Mouse (Mus musculus): ENCODE measurements at regions not wholly inside any gene's neighbourhood (a gene's known extent, or its start where the extent isn't known, plus 50 kb on each side); places are given as distances from the start of the nearest gene placed in this dataset.

DNA sequence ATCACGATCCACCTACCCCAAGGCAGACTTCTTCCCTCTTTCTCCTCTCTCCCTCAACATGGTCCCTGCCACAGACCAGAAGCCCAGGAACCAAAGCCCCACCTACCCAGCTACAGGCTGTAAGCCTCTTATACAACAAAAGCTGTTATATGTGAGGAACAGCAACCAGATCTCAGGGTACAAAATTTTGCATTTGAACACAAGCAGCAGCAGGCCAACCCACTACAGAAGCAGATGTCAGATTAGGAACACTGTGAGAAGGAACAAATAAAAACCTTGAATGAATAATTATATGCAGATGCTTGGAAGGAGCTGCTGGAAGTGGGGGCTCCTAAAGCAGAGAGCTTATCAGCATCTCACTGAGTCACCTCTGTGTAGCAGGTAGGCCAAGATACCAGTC, 444.8 kb downstream of the Tox3 start:
- DNase-seq, result no peak

DNA sequence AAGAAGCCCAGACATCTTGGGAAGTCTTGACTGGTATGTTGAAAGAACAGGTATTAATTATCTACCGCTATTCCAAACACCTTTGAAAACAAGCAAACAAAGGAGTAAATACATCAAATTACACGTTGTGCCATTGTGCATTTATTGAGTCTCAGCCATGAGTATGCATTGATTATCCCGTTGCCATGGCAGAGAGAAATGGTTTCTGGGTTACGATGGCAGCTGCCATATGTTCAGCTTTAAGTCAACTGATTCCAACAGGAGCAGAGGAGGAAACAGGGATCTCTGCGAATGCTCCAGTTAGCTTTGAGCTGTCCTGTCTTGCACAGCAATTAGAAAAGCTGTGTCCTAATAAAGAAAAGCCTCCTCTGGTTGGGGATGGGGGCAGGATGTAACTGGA, 475.4 kb downstream of the Tox3 start:
- DNase-seq, result no peak

DNA sequence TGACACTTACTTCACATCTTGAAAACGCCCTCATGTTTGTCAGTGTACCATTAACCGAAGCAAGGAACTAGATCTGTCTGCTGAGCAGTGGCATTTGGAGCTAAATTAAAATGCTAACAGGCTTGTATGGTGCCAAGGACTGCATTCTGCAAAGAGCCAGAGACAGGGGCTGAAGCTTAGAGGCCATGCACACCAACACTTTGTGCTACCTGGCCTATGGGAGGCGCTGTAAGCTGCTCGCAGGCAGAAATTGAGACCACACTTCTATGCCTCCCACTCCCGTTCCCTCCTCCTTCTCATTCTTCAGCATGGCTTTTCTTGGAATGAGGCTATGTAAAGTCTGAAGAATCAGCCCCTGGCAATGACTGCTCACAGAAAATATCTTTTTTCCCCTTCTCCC, 476.2 kb downstream of the Tox3 start:
- DNase-seq, result no peak

DNA sequence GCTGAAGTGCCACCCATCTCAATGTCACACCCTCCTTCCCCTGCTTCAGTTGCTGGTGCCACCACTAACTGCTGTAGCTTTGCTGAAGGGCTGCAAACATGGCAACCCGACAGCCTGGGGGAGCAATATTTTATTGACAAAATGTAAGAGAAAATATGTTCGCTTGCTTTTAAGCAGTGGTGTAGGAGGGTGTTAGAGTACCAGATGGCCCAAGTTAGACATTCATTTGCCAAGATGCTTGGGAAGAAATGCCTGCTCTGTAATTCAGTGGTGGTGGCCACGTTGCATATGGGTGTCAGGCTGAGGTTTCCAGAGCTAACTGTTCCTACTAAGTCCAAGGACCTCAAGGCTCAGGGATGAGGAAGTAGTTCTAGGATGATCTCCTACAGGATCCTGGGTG, 488.3 kb downstream of the Tox3 start:
- DNase-seq, result no peak

DNA sequence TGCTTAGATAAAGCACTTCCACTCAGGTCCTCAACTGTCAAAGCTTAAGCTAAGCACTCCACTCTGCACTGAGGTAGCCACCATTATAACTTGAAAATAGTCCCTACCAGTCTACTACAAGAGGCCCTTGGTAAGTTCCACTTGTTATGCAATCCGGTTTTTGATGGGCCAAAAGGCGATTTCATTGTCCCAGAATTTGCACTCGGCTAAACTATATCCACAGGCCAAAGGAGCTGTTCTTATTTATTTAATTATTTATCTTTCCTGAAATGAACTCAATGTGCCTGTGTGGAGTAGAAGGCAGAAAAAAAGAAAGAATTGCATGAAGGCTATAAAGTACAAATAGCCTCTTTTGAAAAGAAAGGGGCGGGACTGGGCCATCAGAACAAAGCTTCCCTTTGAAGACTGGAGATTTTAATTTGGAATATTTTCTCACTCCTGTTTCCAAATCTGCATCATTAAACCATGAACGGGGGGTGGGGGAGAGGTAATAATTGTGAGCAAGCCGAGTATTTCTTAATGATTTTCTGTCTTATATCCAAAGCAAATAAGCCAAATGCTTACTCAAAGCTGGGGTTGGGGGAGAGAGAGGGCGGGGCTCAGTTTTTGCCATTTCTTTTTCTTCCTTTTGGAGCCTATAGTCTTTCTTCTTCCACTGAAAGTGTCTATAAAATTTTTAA, 489.3 kb downstream of the Tox3 start:
- DNase-seq, result no peak

DNA sequence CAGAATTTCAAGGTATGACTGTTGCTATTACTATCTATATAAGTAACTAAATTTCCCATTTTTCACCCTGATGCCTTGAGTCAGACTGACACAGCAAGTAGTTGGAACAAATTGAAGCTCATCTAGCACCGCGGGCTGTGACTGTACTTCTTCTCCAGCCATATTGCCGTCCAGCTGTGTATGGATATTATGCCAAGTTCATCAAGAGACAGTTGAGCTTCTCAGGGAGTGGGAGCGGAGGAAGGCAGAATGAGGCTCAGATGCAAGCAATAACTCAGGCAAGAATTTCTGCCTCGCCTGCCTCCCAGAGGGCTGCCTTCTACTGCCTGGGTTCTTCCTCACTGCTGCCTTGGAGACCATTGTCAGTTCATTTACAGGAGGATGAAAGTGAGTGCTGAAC, 492.6 kb downstream of the Tox3 start:
- DNase-seq, result no peak

DNA sequence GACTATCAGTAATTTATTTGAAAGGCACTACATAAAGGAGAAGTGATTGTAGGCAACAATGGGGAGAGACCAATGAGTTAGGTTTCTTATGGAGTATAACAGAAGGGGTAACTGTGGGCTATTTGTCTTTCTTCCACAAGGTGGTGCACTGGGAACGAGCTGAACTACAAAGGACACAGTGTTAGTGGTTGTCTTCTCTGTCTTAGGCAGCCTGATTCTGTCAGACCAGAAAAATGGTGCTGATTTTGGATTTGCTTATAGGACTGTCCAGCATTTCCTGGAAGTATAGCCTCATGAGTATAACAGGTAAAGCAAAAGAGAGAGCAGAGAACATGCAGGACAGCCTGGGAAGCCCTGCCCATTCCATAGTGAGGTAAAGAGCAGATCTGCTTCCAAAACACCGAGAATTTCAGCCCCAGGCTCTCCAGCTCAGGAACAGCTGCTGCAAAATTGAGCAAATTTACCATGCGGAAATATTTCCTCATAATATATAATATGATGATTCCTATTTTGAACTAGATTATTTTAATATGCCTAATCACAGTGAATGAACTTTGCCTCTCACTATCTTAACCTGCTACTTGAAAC, 497.8 kb downstream of the Tox3 start:
- peak; percentile 22 to 31 for DNase-seq

DNA sequence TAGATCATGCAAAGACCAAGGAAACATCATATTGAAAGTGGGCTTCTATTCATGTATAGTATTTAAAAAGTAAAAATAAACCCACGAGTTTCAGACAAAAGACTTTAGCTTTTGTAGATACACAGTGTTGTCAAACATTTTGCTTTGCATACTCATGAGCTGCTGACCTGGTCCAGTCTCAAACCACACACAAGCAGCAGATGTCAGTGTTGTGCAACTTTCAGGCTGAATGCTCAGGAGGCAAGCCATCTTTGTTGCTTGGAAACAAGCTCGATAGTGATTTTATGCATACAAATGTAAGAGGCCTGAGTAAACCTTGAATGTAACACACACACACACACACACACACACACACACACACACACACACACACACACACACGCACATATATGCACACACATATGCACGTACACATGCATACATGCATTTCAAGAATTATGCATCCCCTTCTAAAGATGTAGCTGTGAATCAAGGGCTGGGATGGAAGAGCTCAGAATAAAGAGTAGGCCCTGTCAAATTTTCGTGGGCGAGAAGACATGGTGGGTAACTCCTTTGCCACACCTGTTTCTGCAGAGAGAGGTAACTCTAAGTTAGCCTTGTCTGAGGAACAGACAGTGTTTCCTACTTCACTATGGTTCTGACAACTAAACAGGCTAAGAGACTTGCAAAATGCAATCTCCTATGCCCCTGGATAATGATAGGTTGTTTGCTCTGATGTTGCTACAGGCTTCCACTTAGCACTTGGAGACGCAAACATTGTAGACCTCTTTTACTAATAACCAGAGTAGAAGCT, 498.5 kb downstream of the Tox3 start:
- DNase-seq, result peak; percentile 12 to 38

DNA sequence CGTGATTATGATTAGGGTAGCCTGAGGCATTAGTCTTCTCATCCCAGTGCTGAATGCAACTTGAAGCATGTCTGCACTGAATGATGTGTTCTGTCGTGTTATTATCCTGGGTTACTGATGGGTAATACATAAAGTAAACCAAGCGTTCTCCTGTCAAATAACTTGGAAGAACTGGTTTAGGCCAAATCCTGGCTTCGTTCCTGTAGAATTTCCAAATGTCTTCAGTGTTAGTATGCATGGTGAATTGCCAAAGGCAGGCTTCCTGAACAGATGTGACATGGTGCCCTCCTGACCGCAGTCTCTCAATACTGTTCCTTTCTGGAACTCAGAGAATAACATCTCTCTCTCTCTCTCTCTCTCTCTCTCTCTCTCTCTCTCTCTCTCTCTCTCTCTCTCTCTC, 509.6 kb downstream of the Tox3 start:
- no peak for DNase-seq

DNA sequence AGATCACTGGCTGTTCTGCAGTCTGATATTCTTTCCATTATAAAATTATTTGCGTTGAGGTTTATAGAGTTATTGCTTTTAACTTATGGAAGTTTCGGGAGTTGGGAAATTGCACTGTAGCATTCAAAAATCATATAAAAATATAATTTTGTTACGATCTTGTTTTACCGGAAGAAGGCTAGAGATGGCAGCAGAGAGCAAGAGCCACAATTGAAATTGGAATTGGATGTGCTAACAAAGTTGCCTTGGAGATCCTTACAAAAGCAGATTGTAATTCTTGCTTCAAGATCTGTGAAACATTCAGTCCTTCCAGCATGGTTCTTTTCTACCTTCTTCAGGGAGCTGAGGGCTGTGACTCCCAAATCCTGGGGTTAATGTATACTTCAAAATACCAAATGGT, 514.4 kb downstream of the Tox3 start:
- DNase-seq, result no peak

DNA sequence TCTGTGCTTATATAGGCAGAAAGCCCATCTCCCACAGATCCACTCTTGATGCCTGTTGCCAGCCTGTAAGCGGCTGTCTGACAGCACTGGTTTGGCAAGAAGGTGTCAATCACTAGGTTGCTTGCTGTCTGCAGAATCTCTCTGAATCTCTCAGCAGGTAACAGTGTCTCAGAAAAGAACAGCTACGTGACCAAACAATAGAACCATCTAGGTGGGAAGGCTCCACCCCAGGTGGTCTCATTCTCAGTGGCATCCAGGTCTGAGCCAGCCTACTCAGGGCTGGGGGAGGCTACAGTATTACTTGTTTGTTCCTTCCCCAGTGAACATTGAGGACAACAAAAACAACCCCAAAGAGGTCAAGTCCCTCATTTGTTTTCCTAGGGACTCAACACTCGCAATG, 523.6 kb downstream of the Tox3 start:
- DNase-seq, result no peak

DNA sequence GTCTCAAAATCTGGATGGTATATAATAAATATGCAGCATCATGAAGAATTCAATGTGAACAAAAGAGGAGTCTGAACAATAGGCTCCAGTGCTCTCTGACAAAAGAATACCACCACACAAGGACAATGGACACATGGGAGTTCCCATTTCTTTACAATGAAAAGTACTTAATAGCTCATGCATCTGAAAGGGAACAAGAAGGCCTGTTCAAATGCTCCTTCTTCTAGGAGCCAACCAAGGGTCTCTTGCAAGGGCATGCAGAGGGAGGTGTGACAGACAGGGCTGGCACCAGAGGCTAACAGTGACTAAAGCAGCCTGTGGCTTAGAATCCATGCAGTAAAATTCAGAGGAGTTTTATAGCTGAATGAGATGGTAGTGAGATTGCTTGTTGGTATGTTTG, 524.5 kb downstream of the Tox3 start:
- no peak for DNase-seq

DNA sequence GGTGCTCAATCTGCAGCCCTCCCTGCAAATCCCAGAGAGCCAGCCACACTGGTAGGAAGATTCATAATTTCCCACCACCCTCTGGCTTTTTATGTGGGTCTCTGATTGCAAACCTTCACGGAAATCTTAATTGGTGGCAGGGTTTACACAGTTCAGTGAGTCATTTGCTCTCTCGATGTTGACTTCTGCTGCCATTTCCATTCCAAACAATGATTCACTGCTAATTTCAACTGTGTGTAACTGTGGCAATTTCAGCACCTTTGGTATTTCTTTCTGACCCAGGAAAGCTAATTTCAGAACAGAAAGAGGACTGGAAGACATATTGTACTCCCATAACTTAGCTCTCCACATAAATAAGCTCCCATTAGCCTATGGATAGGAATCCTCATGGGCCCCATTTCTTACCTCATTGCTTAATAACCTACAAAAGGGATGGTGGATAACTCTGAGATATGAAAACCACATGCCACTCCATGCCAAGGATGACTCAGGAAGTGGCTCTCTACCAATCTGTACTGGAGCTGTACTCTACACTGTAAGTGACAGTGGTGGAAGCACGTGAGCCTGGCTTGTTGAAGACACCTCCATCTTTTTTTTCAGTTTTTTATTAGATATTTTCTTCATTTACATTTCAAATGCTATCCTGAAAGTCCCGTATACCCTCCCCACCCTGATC, 536.0 kb downstream of the Tox3 start:
- DNase-seq, result no peak

DNA sequence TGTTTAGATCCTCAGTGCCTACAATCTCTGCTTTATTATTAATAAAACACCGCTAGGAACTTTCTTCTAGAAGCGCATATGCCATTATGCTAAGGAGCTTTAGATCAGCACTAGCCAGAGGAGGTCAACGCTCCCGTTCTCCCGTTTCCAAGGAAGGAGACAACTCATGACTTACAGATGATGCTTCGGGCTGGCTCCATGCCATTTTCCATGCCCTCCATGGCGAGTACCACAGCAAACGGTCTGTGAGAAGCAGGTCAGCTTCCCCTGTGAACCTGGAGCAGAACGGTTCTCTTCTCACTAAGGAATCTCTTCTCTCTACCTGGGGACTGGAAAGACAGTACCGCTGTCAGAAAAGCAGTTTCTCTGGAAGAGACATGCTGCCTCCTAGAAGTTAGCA, 559.8 kb downstream of the Tox3 start:
- DNase-seq, result no peak

DNA sequence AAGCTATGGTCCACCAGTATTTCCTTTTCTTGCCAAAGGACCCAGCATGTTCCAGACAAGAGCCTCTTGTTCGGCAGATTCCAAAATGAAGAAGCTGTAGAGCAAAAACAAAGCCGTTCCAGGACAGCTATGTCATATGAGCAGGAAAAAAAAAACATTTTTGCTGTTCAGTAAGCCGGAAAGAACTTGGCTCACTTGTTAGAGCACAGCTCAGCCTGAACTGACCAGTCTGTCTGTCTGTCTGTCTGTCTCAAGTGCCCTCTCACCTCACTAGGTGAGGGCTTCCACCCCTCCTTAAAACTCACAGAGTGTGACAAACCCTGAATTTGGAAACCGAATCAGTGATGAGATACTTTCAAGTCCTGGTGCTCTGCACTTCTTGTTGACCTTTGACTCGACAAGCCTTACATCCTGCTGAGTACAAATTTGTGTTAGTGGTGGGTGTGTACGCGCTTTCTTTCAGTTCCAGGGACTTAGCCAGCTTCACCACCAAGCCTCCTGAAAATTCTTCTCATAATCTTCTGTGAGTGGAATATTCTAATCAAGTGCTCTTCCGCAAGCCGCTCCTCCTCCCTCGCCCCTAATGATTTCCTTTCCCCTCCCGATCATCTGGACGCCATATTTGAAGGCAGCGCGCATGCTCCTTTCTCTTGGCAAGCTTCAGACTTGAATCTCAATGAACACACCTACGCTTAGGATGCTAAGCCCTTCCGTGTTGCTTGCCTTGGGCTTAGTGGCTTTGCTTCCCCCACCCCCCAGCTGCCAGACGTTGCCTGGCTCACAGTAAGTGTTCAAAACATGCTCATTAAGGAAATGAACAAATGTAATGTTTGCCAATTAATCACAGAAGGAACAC, 560.9 kb downstream of the Tox3 start:
- peak; percentile 9 to 13 for DNase-seq

DNA sequence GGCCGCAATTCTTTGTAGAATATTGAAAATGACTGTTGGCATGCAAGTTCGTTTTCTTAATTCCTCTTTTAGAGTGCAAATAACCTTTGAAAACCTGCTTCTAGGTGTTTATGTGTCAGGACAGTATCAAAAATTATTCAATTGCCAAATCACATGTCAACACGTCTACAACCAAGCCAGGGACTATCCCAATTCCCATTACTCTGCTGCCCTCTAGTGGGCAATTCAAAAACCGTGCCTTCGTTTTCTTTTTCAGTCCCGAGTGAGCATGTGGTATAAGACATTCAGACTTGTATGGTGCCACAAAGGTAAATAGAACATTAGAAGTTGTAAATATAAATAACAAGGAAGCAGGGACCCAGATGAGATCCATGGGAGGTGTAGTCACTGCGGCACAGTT, 563.1 kb downstream of the Tox3 start:
- peak; percentile 44 to 65 for DNase-seq

DNA sequence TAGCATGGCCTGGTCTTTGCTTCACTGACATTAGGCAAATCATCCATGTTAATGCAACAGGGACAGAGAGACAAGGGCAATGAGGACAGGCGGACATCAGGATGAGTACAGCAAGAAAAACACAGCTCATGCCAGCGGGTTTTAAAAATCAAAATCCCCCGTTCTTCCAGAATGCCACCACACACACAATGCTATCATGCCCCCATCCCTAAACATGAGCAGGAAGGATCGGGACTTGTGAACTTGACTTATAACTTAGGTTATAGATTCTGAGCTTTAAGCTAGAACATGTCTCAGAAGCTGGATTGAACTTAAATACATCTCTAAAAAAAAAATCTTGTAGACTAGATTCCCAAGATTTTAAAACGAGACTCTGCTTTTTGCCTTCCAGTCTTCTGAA, 564.8 kb downstream of the Tox3 start:
- no peak for DNase-seq

DNA sequence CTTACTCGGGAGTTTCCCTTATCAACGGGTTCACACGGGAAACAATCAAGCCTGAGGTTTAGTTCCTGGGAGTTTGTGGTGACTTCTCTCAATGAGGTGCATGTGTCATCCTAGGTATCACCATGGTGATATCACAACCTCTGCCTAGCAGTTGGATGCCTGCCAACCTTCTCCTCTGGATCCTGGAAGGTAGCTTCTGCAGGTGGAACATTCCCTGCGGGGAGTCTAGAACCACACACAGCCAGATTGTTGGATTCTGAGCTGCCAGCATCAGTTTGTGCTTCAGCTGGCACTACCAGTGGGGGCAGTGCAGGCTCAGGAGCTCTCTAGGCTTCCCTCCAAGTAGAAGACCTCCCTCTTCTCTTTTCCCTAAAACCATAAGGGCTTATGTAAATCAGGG, 581.8 kb downstream of the Tox3 start:
- no peak for DNase-seq

DNA sequence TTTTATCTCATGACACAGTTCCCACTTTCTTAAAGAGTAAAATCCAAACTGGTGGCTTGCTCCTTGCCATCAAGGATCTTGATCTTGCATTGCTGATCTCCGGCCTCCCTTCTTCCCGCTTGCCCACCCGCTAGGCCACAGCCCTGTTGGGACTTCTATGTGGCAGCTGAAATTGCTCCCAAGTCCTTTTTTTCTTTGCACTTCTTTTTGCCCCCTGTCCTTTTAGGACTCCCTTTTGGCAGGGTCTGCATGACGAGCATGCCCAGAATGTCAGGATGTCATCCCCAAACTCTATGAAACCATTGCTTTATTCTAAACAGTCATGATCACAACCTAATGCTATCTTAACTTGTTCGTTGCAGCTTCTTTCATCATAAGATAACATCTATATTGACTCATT, 588.6 kb downstream of the Tox3 start:
- DNase-seq, result no peak

DNA sequence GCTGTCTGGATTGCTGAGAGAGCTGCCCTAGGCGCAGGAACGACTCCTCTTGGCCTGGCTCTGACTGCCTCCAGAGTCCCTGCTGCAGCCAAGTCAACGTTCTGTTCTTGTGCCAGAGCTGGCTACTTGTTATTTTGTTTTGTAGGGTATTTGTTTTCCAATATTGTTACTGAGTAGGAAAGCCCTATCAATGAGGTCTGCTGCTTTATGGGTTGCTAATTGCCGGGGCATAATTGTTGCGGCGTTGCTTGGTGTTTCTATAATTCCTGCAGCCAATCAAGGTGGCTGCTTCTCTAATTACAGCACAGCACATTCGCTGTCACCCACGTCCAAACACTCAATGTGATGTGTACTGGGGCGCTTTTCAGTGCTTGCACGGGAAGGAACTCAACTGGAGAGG, 589.4 kb downstream of the Tox3 start:
- DNase-seq, result no peak

DNA sequence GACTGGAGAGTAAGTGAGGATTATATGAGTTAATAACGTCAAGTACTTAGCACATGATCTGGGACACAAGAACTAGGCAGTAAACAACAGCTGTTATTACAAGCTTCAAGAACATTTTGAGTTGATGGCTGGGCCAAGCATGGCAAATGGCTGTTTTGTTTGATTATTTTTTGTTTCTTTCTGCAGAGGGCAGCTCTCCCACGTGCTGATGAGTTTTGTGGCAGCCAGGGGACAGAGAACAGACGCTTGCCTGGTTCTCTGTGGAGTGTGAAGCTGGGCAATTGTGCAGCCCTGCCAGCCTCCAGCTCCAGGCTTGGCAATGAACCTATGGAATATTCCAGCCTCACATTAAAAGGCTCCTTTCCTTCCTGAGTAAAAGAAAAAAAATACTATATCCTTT, 592.2 kb downstream of the Tox3 start:
- DNase-seq, result no peak

DNA sequence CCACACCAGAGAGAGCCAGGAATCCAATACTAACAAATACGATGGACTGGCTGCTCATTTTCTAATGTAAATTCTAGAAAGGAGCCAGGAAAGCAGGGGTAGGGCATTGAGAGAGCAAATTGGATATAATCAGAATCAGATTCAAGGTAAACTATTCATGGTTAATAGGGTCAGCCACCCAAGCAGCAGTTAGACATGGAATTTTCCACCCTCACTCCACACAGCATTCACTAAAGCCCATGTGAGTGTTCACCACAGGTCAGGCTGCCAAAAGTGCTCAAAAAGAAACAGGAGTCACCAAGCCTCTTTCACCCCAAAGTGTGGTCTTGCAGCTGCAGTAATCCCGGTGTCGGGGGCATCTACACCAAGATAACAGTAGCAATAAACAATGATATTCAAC, 596.9 kb downstream of the Tox3 start:
- DNase-seq, result no peak

DNA sequence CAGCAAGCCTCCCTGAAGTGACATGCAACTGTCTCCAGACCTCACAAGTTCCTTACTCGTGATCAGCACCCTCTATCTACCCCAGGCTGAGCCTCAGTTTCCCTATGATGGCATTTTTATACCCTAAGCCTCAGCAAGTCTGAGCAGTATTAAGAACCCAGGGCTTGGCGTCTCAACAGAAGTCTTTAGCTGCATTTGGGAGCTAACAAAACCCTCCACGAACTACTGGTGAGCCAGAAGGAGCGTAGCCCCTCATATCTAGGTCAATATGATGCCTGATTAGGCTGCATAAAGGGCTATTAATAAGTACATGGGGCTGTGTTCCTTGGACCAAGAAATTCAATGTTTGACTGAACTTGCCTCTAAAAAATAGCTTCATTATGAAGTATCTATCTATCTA, 600.4 kb downstream of the Tox3 start:
- DNase-seq, result no peak

Data from cerebellum, adult 18-20 months (tissue).